Mouse (Mus musculus): ENCODE data around the gene Kctd13. TPM values are rescaled to one million over a fixed set of nuclear protein-coding genes. Genes with fewer than 3 reads are reported as not detected.
"Not testable (repeated sequence)": the region's sequence is repeated elsewhere in the genome, so short reads cannot be mapped to it uniquely, and the experiment has no call there.

The Kctd13 gene
- polyA plus RNA-seq, 1 experiment, result 38.8 TPM

DNA sequence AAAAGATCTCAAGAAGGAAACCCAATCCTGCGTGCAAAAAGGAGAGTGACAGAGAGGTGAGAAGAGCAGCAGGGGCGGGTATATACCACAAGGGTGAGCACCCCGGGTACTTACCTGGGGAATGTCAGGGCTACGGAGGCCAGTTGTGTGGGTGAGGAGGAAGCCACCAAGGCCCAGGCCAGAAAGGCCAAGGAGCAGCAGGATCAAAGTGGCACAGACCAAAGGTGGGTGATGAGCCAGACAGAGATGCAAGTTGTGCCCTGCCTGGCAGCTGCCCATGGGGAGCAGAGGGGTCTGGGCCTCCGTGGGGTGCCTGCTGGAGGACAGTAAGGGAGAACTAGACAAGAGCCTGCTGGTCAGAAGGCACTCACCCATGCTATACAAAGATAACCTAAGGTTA is 31.8 kb upstream of the Kctd13 start:
- DNase-seq, result no peak
- whole genome bisulfite sequencing, result 80% methylated on average over 5 of the region's 5 CpGs
- H3K36me3 ChIP-seq (ENCODE audit: control insufficient read depth, insufficient read depth, low read length), result no peaks in the 10 kb centered on the region
- no peak overlapping the region for H3K4me3 ChIP-seq (ENCODE audit: control insufficient read depth, insufficient read depth, low read length)
- no peak for TF ChIP-seq CTCF (IDR thresholded peaks at IDR 0.05; ENCODE audit: borderline replicate concordance, control insufficient read depth, extremely low read depth, insufficient read depth, low read length, poor library complexity)
- no peak for TF ChIP-seq POLR2A (IDR thresholded peaks at IDR 0.05; ENCODE audit: control insufficient read depth, extremely low read depth, insufficient read depth, low read length, poor library complexity)
- H3K4me1 ChIP-seq (replicated peaks; ENCODE audit: control insufficient read depth, insufficient read depth, low read length), result peaks cover 14% of the 10 kb centered on the region
- H3K27ac ChIP-seq (ENCODE audit: control insufficient read depth, insufficient read depth, low read length), result peak overlapping the region; percentile 28; the same call in 1 of the 2 replicates
- H3K27me3 ChIP-seq (ENCODE audit: control insufficient read depth, insufficient read depth, low read length), result no peaks in the 10 kb centered on the region

DNA sequence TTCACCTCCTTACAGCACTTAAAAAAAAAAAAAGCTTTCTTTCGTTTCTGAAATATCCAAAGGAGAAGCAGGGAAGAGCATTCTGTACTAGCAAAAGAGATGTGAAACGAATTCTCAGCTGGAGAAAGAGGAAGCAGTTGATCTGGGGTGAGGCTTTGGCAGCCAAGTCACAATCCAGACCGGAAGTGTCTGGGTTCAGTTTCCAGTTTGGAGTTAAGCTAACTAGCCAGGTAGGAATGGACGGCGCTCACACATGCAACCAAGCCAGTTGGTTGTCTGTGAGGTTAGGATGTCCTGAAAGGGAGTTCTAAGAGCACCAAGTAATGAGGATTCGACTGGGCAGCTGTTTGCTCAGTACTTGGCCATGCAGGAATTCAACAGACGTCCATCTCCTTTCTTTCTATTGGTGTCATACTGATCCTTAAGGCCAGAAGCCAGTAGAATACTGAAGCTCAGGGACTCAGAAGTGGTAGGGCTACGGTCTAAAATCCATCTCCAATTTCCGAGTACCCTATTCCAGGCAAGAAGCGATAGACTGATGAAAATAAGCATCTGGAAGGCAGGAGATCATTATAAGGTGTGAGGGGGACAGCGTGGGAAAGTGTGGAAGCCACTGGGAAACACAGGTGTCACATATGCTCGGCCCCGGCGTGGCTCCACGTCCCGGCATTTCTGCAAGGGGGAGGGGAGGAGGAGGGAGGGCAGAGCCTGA is 31.1 kb upstream of the Kctd13 start:
- Histone ChIP-seq H3K27me3 (ENCODE audit: control insufficient read depth, insufficient read depth, low read length) (no peaks in the 10 kb centered on the region), H3K4me1 (replicated peaks; ENCODE audit: control insufficient read depth, insufficient read depth, low read length) (peaks cover 14% of the 10 kb centered on the region), H3K36me3 (ENCODE audit: control insufficient read depth, insufficient read depth, low read length) (no peaks in the 10 kb centered on the region), H3K4me3 (ENCODE audit: control insufficient read depth, insufficient read depth, low read length) (peak overlapping the region; percentile 78), H3K27ac (ENCODE audit: control insufficient read depth, insufficient read depth, low read length) (peak overlapping the region; percentile 8; the same call in 1 of the 2 replicates)
- TF ChIP-seq POLR2A (IDR thresholded peaks at IDR 0.05; ENCODE audit: control insufficient read depth, extremely low read depth, insufficient read depth, low read length, poor library complexity), result no peak
- no peak for TF ChIP-seq CTCF (IDR thresholded peaks at IDR 0.05; ENCODE audit: borderline replicate concordance, control insufficient read depth, extremely low read depth, insufficient read depth, low read length, poor library complexity)
- WGBS, result 3% methylated on average over 16 of the region's 16 CpGs
- DNase-seq, result no peak

GRCm38 (mm10) chr7:126898102-126898990 is 30.3 kb upstream of the Kctd13 start:
- TF ChIP-seq POLR2A (IDR thresholded peaks at IDR 0.05; ENCODE audit: control insufficient read depth, extremely low read depth, insufficient read depth, low read length, poor library complexity) (peak; percentile 66; the same call in 1 of the 2 replicates), CTCF (IDR thresholded peaks at IDR 0.05; ENCODE audit: borderline replicate concordance, control insufficient read depth, extremely low read depth, insufficient read depth, low read length, poor library complexity) (0 out of 2 replicates have a peak, but pooled peaks have one; percentile 41)
- DNase-seq, result peak; percentile 93
- H3K27ac ChIP-seq (ENCODE audit: control insufficient read depth, insufficient read depth, low read length), result peak overlapping the region; percentile 8; the same call in 1 of the 2 replicates
- peaks cover 14% of the 10 kb centered on the region for H3K4me1 ChIP-seq (replicated peaks; ENCODE audit: control insufficient read depth, insufficient read depth, low read length)
- no peaks in the 10 kb centered on the region for H3K27me3 ChIP-seq (ENCODE audit: control insufficient read depth, insufficient read depth, low read length)
- H3K36me3 ChIP-seq (ENCODE audit: control insufficient read depth, insufficient read depth, low read length), result no peaks in the 10 kb centered on the region
- H3K4me3 ChIP-seq (ENCODE audit: control insufficient read depth, insufficient read depth, low read length), result peak overlapping the region; percentile 78
- WGBS, result 15% methylated on average over 37 of the region's 37 CpGs

GRCm38 (mm10) chr7:126899781-126900180 is 28.9 kb upstream of the Kctd13 start:
- H3K4me1 ChIP-seq (replicated peaks; ENCODE audit: control insufficient read depth, insufficient read depth, low read length), result peaks cover 14% of the 10 kb centered on the region
- WGBS, result 95% methylated on average over 7 of the region's 9 CpGs
- H3K36me3 ChIP-seq (ENCODE audit: control insufficient read depth, insufficient read depth, low read length); H3K4me3 ChIP-seq (ENCODE audit: control insufficient read depth, insufficient read depth, low read length); H3K27me3 ChIP-seq (ENCODE audit: control insufficient read depth, insufficient read depth, low read length); H3K27ac ChIP-seq (ENCODE audit: control insufficient read depth, insufficient read depth, low read length); DNase-seq: not testable (repeated sequence)

DNA sequence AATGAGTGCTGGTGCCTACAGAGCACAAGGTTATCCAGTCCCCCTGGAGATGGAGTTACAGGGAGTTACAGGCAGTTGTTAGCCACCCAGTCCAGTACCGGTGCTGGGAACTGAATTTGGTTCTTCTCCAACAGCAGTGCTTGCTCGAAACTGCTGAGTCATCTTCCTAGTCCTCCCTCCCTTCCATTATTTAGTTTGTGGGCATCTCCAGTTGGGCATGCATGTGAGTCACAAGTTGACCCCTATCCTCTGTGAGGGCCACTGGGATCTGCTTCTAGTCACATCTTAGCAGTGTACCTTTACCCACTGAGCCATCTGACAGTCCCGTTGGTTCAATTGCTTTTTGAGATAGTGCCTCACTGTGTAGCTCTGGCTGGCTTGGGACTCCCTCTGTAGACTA is 23.1 kb upstream of the Kctd13 start:
- H3K36me3 ChIP-seq (ENCODE audit: control insufficient read depth, insufficient read depth, low read length), result no peaks in the 10 kb centered on the region
- H3K4me1 ChIP-seq (replicated peaks; ENCODE audit: control insufficient read depth, insufficient read depth, low read length), result no peaks in the 10 kb centered on the region
- no peak for DNase-seq
- no peak overlapping the region for H3K4me3 ChIP-seq (ENCODE audit: control insufficient read depth, insufficient read depth, low read length)
- TF ChIP-seq POLR2A (IDR thresholded peaks at IDR 0.05; ENCODE audit: control insufficient read depth, extremely low read depth, insufficient read depth, low read length, poor library complexity), result no peak
- no peak for TF ChIP-seq CTCF (IDR thresholded peaks at IDR 0.05; ENCODE audit: borderline replicate concordance, control insufficient read depth, extremely low read depth, insufficient read depth, low read length, poor library complexity)
- 51% methylated on average over 3 of the region's 3 CpGs for WGBS
- no peaks in the 10 kb centered on the region for H3K27me3 ChIP-seq (ENCODE audit: control insufficient read depth, insufficient read depth, low read length)
- no peak overlapping the region for H3K27ac ChIP-seq (ENCODE audit: control insufficient read depth, insufficient read depth, low read length)

DNA sequence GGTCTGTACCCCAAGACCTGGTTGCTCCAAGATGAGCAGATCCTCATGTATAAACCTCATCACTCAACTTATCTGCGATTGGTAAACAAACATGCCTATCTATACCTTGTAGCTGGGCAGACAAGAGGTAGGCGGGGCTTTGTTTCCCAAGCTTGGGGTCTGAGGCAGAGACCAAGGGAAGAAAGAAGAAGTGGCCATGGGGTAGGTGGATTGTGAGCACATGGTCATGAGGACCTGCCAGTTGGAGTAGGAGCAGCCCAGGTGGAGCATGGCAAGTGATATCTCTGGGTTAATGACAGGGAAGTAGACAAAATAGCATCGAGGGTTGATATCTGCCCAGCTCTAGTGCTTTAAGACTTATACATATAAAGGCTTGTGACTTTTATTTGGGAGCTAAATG is 13.8 kb upstream of the Kctd13 start:
- TF ChIP-seq CTCF (IDR thresholded peaks at IDR 0.05; ENCODE audit: borderline replicate concordance, control insufficient read depth, extremely low read depth, insufficient read depth, low read length, poor library complexity), result no peak
- no peak for TF ChIP-seq POLR2A (IDR thresholded peaks at IDR 0.05; ENCODE audit: control insufficient read depth, extremely low read depth, insufficient read depth, low read length, poor library complexity)
- no peak for DNase-seq
- H3K27me3 ChIP-seq (ENCODE audit: control insufficient read depth, insufficient read depth, low read length), result no peaks in the 10 kb centered on the region
- no peak overlapping the region for H3K27ac ChIP-seq (ENCODE audit: control insufficient read depth, insufficient read depth, low read length)
- H3K36me3 ChIP-seq (ENCODE audit: control insufficient read depth, insufficient read depth, low read length), result no peaks in the 10 kb centered on the region
- WGBS, result 85% methylated on average over 3 of the region's 3 CpGs
- no peaks in the 10 kb centered on the region for H3K4me1 ChIP-seq (replicated peaks; ENCODE audit: control insufficient read depth, insufficient read depth, low read length)
- H3K4me3 ChIP-seq (ENCODE audit: control insufficient read depth, insufficient read depth, low read length), result no peak overlapping the region

- not testable (repeated sequence) for DNase-seq; H3K4me1 ChIP-seq (replicated peaks; ENCODE audit: control insufficient read depth, insufficient read depth, low read length); H3K27ac ChIP-seq (ENCODE audit: control insufficient read depth, insufficient read depth, low read length); H3K36me3 ChIP-seq (ENCODE audit: control insufficient read depth, insufficient read depth, low read length); H3K4me3 ChIP-seq (ENCODE audit: control insufficient read depth, insufficient read depth, low read length); H3K27me3 ChIP-seq (ENCODE audit: control insufficient read depth, insufficient read depth, low read length)
- 61% methylated on average over 4 of the region's 4 CpGs for WGBS
Observed at GRCm38 (mm10) chr7:126918356-126918755, 10.3 kb upstream of the Kctd13 start.

Data from thymus, adult 2 months (tissue).